Mouse (Mus musculus) splenic B cell, adult 2 months (primary cell): ENCODE data around the gene Alkbh4.
"Not testable (repeated sequence)": the region's sequence is repeated elsewhere in the genome, so short reads cannot be mapped to it uniquely, and the experiment has no call there.

Source experiments
- DNase-seq: peaks from one replicate; pipeline ENCODE4 v3.0.0-alpha.2; 2011; ENCODE audit warnings: low read depth, low spot score
- H3K27me3 ChIP-seq: 2 replicates; pipeline ENCODE4 v1.6.1; 2012; ENCODE audit warnings: mild to moderate bottlenecking, low read length, moderate library complexity, mixed read lengths; ENCODE audit not compliant: control insufficient read depth, poor library complexity, insufficient read depth, severe bottlenecking
- H3K36me3 ChIP-seq: 2 replicates; pipeline ENCODE4 v1.6.1; 2012; ENCODE audit warnings: mild to moderate bottlenecking, low read length, moderate library complexity, mixed read lengths; ENCODE audit not compliant: control insufficient read depth, poor library complexity, insufficient read depth, severe bottlenecking

Gene Alkbh4

GRCm38 (mm10) chr5:136122165-136122564 is 13.8 kb upstream of the Alkbh4 start:
- no peaks in the 10 kb centered on the region for H3K27me3 ChIP-seq

DNA sequence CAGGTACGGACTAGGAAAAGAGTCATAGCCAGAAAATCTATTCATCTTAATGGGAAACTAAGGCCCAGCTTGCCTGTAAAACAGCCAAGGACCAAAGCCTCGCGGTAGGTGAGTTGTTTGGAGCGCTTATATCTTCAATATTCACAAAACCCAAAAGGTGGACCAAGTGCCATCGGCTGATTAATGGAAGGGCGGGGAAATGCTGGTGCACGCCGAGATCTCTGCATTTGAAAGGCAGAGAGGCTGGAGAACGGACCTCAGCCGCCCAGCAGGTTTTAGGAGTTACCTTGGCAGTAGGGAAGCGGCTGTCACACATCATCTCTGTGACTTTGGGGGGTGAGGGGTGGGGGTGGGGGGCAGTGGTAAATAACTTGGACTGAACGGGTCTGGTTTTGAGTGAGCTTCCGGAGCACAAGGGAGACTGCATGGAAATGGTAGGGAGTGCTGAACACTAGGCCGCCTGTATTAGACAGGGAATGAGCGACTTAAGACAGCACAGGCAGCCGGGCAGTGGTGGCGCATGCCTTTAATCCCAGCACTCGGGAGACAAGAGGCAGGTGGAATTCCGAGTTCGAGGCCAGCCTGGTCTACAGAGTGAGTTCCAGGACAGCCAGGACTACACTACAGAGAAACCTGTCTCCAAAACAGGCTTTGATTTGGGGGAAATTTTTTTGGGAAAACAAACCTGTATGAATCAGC is 495 bp downstream of the Alkbh4 start:
- Histone ChIP-seq H3K27me3 (no peaks in the 10 kb centered on the region), H3K36me3 (peaks cover 4% of the 10 kb centered on the region)
- DNase-seq = no peak

More at GRCm38 (mm10) chr5:136122165-136122564, 13.8 kb upstream of the Alkbh4 start:
- H3K36me3 ChIP-seq = peaks cover 7% of the 10 kb centered on the region
- DNase-seq = no peak

DNA sequence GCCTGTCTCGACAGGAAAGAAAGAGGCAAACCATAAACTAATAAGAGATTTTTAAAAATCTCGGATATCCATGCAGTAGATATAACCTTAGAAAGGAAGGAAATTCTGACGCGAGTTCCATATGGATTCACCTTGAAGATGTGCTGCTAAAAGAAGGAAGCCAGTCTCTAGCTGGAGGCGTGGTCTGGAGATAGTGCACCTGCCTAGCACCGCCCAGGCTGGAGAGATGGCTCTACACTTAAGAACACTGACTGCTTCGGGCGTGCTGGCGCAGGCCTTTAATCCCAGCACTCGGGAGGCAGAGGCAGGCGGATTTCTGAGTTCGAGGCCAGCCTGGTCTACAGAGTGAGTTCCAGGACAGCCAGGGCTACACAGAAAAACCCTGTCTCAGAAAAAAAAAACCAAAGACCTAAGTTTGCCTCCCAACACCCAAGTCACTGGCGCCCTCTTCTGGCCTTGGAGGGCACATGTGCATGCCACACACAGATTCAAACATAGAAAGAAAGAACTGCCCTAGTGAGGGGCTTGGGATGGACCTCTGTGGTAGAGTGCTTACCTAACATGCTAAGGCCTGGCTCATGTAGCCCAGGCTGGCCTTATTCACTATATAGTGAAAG is 1.8 kb downstream of the Alkbh4 start:
- no peaks in the 10 kb centered on the region for H3K27me3 ChIP-seq
- H3K36me3 ChIP-seq = peaks cover 4% of the 10 kb centered on the region
- DNase-seq = peak; percentile 84

- H3K36me3 ChIP-seq = peaks cover 4% of the 10 kb centered on the region
- DNase-seq = no peak
- H3K27me3 ChIP-seq = no peaks in the 10 kb centered on the region
These were observed 3.4 kb downstream of the Alkbh4 start for GRCm38 (mm10) chr5:136139393-136139792.

DNA sequence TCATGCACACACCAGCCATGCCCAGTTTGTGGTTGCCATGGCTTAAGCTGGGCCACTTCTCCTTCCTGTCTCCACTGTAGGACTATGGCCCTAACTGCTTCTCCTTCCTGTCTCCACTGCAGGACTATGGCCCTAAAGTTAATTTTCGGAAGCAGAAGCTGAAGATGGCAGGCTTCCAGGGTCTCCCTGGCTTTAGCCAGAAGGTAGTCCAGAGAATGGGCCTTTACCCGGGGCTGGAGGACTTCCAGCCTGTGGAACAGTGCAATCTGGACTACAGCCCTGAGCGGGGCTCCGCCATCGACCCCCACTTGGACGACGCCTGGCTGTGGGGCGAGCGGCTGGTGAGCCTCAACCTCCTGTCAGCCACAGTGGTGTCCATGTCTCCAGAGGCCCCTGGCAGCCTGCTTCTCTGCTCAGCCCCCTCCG is 4.1 kb downstream of the Alkbh4 start:
- DNase-seq = no peak
- Histone ChIP-seq H3K27me3 (no peaks in the 10 kb centered on the region), H3K36me3 (peaks cover 4% of the 10 kb centered on the region)

DNA sequence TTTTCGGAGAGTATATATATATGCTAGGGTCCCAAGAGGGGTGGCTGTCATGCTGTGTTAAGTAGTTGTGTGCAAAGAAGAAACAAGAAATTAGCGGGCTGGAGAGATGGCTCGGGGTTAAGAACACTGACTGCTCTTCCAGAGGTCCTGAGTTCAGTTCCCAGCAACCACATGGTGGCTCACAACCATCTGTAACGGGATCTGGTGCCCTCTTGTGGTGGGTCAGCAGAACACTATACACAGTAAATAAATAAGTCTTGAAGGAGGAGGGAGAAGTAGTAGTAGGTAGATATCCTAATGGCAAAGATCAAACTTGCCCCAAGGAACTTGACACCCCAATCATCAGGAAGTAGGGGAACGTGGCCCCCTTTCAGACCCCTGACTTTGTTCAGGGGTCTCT is 6.8 kb downstream of the Alkbh4 start:
- Histone ChIP-seq H3K36me3 (peaks cover 4% of the 10 kb centered on the region), H3K27me3 (no peaks in the 10 kb centered on the region)
- peak; percentile 48 for DNase-seq

- peak; percentile 46 for DNase-seq
- peaks cover 4% of the 10 kb centered on the region for H3K36me3 ChIP-seq
- H3K27me3 ChIP-seq = no peaks in the 10 kb centered on the region
These were observed 7.3 kb downstream of the Alkbh4 start for GRCm38 (mm10) chr5:136143161-136143755.

GRCm38 (mm10) chr5:136144606-136145430 is 8.9 kb downstream of the Alkbh4 start:
- Histone ChIP-seq H3K36me3 (peaks cover 4% of the 10 kb centered on the region), H3K27me3 (no peaks in the 10 kb centered on the region)
- no peak for DNase-seq

- H3K27me3 ChIP-seq = no peaks in the 10 kb centered on the region
- no peaks in the 10 kb centered on the region for H3K36me3 ChIP-seq
- peak; percentile 33 for DNase-seq
These were observed 11.0 kb downstream of the Alkbh4 start for GRCm38 (mm10) chr5:136146936-136147335.

DNA sequence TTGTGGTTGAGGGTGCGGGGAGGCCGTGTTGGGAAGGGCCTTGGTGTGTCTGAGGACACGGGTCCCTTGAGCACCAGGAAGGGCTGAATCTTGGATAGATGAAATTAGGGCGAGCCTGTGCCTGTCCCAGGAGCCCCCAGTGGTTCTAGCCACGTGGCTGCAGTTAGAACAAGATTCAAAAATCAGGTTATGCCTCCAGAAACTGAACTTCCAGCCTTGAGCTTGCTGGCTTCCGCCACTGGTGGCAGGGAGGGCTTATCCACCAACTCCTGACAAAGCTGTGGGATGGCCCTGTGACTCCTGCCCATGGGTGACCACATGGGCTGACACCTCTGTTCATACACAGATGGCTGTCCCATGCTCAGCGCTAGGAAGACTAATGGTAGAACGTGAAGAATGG is 11.8 kb downstream of the Alkbh4 start:
- H3K27me3 ChIP-seq = no peaks in the 10 kb centered on the region
- H3K36me3 ChIP-seq = no peaks in the 10 kb centered on the region
- no peak for DNase-seq

DNA sequence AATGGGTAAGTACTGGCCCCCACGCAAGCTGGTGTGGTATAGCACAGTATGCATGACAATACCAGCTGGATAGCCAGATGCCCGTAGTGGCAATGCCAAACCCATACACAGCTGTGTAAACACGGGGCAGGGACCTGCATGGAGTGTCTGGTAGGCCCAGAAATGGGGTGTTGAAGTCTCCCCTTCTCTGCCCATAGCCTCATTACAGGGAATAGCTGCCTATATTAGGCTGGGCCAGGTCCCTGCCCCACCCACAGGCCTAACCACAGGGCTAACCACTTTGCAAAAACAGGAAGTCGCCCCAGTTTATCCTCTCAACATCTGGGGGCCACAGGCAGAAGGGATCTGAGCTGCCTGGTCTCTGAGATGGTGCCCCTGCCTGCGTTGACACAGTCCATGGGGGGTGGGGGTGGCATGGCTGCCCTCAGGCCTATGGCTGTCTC is 13.2 kb downstream of the Alkbh4 start:
- DNase-seq = peak; percentile 39
- H3K36me3 ChIP-seq, H3K27me3 ChIP-seq: not testable (repeated sequence)

- no peak for DNase-seq
- no peaks in the 10 kb centered on the region; the same call in 1 of the 2 replicates for H3K36me3 ChIP-seq
- H3K27me3 ChIP-seq = no peaks in the 10 kb centered on the region
These were observed 16.4 kb downstream of the Alkbh4 start for GRCm38 (mm10) chr5:136152365-136152764.

- Histone ChIP-seq H3K27me3 (no peaks in the 10 kb centered on the region), H3K36me3 (peaks cover 1% of the 10 kb centered on the region)
- no peak for DNase-seq
These were observed 19.5 kb downstream of the Alkbh4 start for GRCm38 (mm10) chr5:136155399-136155798.

GRCm38 (mm10) chr5:136160084-136160483 is 24.1 kb downstream of the Alkbh4 start:
- H3K27me3 ChIP-seq, H3K36me3 ChIP-seq: not testable (repeated sequence)

More at GRCm38 (mm10) chr5:136160084-136160483, 24.1 kb downstream of the Alkbh4 start:
- not testable (repeated sequence) for DNase-seq
